Mouse (Mus musculus) neutrophil, adult 5-6 weeks (primary cell): ENCODE data around the gene Rad51d. TPM values are rescaled to one million over a fixed set of nuclear protein-coding genes. Genes with fewer than 3 reads are reported as not detected.
A peak's percentile ranks its signal among the peaks of the same experiment; 100 is the strongest.

Source experiments
- ATAC-seq: fragments of 151-379, 151-347 bp; 2 replicates; pipeline ENCODE4 v1.8.0; 2017; ENCODE audit warnings: mild to moderate bottlenecking, moderate TSS enrichment; ENCODE audit not compliant: insufficient number of reproducible peaks, poor library complexity, low FRiP score, severe bottlenecking; ENCODE audit errors: extremely low read depth
- total RNA-seq: library from RNA; stranded (forward); fragments of 200-1000 nt; gene quantifications from 2 replicates; pipeline ENCODE4 v1.2.3, GENCODE M21; 2017

The Rad51d gene
- total RNA-seq, 1 experiment from 2014 or later = 20.1 TPM

DNA sequence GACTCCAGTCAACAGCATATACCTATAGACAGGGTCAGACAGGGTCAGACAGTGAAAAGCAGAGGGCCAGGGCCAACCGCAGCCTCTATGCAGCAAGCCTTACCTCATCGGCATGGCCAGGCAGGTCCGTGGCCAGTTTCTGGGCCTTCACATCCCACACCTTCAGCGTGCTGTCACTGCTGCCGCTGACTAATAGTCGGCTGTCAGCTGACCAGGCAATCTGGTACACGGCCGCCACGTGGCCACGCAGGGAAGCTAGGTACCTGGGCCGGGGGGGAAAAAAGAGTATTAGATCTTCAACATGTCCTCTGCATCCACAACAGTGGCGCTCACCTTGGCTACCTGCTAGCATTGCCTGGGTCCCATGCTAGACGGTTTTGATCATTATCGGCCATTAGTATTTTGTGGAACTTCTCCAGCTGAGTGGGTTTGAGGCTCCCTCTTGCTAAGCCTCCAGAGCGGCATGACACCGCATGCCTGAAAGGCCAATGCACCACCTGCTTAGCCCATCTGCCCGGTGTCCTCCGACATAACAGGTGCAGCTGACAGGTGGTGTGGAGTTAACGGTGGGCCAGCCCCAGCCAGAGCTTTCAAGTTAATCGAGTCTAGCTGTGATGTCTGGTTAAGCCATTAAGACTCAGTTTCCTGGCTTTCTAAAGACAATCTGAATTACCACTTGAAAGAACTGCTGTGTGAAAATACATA, 11.3 kb upstream of the Rad51d start:
- ATAC-seq = no peak

DNA sequence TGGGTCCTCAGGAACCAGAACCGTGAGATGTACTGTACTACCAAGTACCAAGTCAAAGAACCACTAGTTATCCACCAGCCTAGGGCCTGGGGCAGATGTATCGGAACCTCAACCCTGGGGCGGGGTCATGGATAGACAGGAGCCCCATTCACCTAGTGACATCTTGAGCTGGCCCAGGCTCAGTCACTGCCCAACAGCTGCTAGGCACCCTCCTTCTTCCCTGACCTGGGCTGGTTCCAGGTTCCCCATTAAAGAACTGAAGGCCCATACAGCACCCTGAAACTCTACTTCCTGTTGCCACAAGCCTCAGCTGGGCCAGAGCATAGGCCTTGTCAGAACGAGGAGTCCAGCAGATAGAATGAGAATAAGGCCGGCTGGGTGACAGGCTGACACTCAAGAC, 9.3 kb upstream of the Rad51d start:
- ATAC-seq = no peak

DNA sequence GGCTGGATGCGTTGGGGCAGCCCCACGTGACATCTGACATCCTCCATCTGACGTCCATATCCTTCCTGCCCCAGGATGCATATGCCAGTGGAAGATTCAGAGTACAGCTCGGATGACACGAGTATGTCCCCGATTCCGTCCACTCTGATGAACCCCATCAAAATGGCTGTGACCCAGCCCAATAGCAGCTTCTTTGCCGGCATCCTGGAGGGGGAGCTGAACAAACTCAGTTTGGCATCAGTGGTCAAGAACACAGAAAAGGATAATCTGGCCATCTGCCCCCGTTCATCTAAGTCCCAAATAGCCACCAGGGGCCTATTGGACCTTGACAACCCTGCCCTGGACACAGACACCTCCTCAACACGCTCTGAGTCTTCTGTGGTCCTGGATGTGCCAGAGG, 7.1 kb upstream of the Rad51d start:
- no peak for ATAC-seq

DNA sequence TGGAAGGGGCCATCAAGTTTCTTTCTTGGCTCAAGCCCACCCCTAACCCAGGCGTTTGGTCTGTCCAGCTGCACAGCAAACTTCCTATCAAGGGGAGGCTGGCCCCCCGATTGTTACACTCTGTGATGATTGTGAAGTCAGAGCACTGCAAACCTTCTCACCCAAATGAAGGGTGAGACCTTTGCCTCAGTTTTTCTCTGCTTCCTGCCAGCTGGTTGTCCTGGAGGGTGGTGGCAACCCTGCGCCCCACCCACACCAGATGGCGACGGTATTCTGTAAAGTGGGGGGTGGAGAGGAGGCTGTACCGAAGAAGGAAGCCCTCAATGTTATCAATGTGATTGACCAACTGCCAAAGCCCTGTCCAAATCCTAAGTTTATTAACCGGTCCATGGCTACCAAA, 1.5 kb upstream of the Rad51d start, which contains the start of gene Fndc8:
Gene Fndc8 (plus strand): TSS at position 189 of the 400 bp plus-strand sequence.
- ATAC-seq = no peak

DNA sequence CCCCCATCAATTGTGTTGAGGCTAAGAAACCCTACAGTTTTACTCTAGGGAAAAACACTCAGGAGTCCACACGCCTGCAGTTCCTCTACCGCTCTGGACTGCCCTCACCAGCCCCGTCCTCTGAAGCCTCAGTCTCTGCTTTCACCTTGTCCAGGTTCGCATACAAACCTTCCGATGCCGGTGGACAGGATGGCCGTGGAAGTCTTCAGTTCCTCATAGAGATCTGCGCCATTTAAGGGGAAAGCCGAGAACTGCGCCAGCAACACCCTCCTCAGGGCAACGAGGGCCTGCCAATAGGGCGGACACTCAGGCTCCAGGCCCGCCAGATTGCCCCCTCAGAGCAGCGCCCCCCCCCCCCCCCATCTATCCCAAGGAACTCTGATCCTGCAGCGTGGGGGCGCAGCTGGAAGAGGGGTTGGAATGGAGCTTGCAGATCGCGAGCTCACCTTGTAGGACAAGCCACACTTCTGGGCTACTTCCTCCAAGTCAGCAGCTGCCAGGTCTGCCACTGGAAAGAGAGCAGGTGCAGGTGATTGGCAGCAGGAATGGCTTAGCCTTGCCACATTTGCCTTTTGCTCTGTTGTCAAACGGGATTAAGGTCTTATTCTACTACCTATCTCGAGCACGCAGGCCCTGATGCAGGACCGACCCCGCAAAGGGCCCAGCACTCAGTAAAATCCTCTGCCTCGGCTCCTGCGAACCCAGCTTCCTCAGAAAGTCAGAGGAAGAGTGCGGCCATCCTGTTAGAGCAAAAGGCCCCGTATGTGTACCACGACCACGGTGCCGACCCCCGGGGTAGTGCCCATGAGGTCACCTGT, 681 bp downstream of the Rad51d start:
- ATAC-seq = 0 out of 2 replicates have a peak, but pooled peaks have one; percentile 8

DNA sequence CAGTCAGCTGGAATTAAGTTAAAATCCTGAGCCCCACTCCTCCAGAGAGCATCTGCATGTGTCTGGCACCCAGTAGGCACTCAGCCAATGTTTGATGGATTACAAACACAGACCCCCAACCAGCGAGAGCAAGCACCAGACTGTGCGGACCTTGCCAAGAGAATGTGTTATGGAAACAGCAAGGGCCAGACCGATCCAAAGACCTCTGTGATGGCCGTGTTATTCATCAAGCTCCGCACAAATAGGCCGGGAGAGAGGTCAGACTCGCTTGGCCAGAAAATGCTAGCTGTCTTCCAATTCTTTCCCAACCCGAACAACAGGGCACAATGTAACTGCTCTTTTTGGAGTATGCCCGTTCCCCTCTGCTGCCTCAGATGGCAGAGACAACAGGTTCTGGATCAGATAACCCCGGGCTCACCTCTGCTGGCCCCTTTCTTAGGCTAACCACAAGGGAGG, 1.9 kb downstream of the Rad51d start:
- ATAC-seq = no peak

DNA sequence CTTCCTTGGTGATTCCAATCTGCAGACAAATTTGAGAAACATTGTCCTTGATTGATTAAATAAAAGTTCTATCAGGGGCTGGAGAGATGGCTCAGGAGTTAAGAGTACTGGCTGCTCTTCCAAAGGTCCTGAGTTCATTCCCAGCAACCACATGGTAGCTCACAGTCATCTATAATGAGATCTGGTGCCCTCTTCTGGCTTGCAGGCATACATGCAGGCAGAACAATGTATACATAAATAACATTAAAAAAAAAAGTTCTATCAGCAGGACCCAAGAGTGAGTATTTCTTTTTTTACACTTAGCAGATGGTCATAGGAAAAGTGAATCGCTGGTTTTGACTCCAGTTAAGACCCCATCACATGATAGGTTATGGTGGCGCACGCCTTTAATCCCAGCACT, 3.9 kb downstream of the Rad51d start:
- ATAC-seq = no peak

DNA sequence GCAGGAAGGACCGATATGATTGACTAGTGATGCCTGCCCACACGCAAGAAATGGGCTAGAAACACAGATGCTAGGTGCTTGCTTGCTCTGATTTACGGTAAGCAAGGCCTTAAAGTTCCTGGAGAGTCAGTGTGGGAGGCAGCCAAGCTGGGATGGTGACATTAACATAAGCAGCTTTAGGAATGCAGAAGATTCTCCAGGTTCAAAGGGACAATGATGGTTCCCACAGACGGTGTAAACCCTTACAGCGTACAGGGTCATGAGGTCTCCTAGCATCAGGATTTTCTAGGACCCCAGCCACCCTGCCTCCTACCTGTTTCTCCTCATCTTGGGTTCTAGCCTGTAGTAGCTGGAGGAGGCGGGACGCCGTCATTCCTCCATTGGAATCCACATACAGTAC, 7.2 kb downstream of the Rad51d start:
- no peak for ATAC-seq

DNA sequence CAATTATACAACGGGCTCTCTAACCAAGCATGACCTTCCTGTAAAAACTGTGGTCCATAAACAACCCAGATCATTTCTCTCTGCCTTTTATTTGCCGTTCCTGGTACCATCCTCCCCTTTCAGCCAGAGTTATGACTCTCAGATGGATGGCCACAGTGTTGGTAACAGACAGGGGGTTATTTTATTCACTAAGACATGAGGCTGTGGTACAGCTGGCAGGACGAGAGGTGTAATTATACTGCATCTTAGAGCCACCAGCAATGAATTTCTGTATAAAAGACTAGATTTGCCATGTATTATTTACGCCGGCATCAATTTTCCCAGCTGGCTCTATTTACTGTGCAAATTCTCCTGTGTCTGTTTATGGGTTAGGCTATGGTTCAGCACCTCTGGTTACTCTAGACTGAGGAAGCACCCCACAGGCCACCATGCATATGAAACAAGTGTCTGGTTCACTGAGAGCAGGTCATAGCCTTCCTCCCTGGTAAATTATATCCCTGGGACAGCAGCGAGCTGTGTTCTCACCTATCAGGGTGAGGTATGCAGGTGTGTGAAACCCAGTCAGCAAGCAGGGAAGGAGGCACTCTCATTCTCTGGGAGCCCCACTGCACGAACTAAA, 12.6 kb downstream of the Rad51d start:
- no peak for ATAC-seq

DNA sequence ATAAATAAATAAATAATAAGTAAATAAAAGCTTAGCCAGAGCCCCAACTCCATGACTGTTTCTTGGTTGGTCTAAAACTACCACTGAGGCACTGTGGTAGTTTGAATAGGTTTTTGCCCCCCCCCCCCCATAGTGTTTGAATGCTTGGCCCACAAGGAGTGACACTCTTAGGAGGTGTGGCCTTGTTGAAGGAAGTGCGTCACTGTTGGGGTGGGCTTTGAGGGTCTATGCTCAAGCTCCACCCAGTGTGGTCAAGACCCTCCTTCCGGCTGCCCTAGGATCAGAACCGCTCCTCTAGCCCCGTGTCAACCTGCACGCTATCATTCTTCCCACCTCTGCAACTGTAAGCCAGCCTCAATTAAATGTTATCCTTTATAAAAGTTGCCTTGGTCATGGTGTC, 14.8 kb downstream of the Rad51d start:
- ATAC-seq = no peak

DNA sequence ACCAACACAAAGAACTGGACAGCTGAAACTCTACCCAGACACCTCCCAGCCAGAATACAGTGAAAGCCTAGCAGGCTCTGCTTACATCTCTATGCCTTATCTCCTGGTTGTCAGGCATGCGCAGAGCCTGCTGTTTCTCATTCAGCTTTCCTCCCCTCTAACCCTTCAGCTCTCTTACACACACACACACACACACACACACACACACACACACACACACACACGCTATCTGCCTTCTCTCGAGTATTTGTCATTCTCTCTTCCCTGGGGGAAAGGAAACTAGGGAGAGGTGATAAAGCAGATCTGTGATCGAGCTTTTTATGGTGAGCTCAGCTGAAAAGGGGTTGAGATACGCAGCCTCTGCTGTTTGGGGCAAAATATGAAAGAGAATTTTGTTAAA, 15.5 kb downstream of the Rad51d start:
- ATAC-seq = no peak

DNA sequence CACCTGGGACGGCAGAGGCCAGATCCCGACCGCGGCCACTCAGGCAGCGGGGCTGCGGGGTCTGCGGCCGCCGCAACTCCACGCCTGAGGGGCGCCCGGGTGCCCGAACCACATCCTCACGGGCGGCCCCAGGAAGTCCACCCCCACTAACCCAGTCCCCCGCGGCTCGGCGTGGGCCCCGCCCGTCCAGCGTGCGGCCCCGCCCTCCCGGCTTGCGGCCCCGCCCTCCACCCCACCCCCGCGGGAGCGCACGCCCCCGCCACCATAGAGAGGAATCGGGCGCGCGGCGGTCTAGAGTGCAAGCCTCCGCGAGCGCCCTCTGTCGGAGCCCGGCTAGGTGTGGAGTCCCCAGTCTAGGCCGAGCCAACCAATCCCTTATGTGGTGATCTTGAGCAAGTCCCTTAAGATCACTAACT, 19.4 kb downstream of the Rad51d start, which contains the start of gene Rffl:
Gene Rffl (minus strand): TSS at position 180 of the 416 bp plus-strand sequence.
- peak; percentile 89 for ATAC-seq

DNA sequence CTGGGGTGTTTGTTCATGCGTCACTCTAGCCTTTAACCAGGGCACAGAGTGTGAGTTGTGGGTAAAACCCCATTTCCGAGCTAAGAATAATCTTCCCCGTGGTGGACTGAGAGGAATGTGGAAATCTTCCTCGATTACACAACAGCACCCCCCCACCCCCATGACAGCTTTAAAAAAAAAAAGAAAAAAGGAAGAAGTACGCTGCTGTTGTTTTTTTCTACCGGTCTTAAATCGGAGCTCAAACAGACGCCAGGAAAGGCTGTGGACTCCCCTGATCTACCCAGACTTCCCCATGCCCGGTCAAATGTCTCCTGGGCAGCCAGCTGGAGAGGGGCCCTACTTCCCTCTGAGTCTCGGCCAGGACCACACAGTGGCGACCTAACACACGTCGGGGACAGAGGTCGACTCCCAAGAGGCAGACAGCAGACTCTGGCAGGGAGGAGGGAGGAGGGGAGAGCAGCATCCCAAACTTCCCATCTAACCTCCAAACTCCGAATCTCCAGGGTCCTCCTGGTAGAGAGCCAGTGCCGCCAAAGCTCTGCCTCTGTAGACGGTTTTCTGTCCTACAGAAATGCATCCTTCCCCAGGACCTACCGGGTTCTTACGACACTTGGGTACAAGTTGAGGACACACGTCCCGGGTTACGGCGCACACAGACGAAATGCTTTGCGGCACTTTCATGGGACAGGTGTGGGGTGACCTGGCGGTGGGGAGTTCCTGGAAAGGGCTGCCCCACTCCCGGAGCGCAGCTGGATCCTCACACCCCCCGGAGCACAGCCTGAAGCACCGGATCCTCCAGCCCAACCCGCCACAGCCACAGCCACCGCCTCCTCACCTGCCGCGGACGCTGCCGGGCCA, 20.0 kb downstream of the Rad51d start:
- ATAC-seq = peak; percentile 57

DNA sequence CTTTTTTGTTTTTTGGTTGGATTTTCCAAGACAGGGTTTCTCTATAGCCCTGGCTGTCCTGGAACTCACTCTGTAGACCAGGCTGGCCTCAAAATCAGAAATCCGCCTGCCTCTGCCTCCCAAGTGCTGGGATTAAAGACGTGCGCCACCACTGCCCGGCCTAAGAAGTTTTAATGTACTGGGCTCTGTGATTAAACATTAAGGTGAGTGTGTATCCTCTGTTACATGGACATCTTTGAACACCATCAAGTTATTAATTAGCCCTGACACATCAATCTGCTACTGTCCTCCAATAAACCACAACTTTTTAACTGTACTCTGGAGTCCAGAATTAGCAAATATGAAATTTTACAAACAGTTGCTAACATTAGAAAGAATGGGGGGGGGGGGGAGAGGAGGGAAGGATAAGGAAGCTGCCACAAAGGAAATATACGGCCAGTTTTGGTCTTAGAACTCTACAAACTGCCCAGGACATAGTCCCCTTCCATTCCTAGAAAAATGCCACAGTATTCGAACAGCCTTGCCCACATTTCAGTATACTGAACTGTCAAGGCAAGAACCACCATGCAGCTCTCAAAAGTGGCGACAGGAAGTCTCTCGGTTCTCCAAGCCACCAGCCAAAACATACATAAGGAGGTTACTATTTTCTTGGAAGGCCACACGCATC, 20.8 kb downstream of the Rad51d start:
- ATAC-seq = no peak

DNA sequence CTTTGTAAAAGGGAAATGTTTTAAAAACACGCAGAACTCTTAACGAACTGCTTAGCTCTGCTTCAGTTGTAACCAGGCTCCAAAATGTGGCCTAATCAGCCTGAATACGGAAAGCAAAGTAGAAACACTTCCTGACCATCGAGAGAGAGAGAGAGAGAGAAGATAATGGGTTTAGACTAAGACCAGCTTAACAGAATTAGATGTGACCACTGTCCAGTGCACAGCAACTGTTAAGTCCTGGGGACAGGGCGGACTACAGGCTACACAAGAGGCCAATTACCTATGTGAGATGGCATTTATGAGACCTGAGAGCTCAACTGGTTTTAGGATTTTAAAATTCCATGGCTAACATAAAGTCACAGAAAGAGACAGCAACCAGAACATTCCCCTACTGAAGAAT, 22.5 kb downstream of the Rad51d start:
- no peak for ATAC-seq

DNA sequence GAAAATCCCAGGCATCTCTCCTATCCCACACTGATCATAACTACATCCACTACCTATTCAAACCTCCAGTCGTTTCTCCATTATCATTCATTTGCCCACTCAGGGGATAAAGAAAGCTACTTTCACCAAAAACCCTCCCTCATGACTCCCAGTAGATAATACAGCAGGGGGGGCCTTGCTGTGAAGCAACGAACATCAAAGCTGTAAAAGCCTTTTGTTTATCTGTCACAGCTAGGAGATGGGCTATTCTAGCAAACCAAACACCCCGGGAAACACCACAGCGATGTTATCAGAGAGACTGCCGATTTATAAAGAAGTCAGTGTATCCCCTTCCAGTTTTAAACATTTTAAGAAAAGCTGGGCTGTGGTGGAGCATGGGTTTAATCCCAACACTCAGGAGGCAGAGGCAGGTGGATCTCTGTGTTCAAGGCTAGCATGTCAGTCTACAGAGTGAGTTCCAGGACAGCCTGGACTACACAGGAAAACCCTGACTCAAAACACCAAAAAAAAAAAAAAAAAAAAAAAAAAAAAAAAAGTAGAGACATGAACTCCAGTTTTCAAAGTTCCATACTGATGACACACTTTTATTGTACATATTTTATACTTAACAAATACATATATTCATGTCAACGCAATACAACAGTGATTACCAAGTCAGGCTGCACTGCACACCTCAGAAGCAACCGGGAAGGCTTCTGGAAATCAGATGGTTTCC, 23.4 kb downstream of the Rad51d start:
- no peak for ATAC-seq

DNA sequence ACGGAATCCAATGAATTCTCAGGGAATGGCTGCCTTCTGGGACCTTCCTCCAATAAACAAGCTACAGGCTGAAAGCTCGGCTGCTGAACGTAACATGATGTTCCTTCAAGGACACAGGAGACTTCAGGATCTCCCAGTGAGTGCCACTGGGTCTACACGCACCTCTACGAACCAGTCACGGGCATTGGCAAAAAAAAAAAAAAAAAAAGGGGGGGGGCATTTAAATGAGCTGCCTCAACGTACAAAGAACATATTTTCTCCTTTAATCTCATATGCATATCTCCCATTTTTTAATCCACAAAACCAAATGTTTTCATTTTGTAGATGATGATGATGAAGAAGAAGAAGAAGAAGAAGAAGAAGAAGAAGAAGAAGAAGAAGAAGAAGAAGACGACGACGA, 24.5 kb downstream of the Rad51d start:
- ATAC-seq = no peak

DNA sequence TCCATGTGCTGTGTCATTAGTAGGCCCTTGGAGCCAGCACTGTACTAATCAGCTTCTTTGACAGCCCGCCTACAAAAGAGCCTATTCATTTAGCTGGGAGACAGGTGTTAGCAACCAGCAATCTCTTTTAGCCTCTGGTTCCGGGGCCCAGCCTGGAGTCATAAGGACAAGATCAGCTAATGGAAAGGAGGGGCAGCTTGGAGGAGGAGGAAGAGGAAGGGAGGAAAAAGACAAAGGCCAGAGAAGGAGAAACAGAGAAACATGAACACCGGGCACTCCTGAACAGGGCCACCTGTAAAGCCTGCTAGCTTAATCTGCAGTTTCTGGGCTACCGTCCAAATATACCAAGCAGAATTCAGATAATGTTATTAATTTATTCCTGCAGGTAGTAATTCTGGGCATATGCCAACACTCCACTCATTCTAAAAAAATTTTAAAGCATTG, 26.9 kb downstream of the Rad51d start:
- ATAC-seq = no peak
